Mouse (Mus musculus): Measurements from ENCODE around the gene Pthlh.

GRCm38 (mm10) chr6:147216156-147216555, 47.8 kb downstream of the Pthlh start:
- TF ChIP-seq CTCF (IDR thresholded peaks at IDR 0.05; ENCODE audit: low read depth, low read length), result no peak
- no peak for TF ChIP-seq GATA1 (IDR thresholded peaks at IDR 0.05; ENCODE audit: borderline replicate concordance, low read length)

All from G1E (cell line).